Mouse (Mus musculus) adipocyte (in vitro differentiated cells): ENCODE data around the gene Tril.
A peak's percentile ranks its signal among the peaks of the same experiment; 100 is the strongest.

Experiments
- DNase-seq: peaks from one replicate; pipeline ENCODE4 v3.0.0-alpha.2; 2016; ENCODE audit warnings: low spot score

Gene Tril

DNA sequence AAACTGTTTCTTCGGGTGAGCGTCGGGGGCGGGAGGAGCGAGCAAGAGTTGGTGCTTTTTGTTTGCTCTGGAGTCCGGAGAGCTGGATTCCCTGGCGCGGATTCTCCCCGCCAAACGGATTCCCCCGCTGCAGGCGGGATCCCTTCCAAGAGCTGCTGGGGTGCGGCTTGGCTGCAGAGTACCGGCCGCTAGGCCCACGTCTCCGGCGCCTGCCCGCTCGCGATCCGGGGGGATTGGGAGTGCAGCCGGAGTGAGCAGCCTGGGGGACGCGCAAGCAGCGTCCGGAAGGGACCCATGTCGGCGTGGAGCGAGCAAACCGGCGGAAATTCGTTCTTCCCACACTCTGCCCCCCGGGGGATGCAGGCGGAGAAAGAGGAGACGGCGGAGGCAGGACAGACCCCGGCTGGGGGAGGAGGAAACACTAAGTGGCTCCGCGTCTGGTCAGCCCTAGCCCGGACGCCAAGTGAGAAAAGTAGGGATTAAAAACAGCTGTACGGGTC, at the start of gene Tril:
Gene Tril (minus strand): TSS at position 345 of the 500 bp plus-strand sequence.
- peak; percentile 52 for DNase-seq

DNA sequence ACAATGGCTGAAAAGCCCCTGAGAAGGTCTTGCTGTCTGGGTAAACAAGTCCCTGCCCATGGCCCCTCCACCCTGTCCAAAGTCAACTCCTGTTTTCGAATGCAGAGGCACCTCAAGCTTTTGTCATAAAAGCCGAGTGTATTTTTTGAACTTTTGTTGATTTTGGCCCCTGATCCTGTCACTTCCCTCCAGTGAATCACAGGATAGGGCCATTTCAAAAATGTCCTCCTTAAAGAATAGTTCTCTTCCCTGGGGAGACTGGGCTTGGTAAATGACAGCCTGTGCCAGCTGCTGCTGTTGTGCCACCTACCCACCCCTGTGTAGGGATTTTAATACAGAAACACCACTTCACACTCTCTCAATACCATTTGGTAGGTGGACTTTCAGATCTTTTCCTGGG, 42.4 kb upstream of the Tril start:
- DNase-seq: no peak

DNA sequence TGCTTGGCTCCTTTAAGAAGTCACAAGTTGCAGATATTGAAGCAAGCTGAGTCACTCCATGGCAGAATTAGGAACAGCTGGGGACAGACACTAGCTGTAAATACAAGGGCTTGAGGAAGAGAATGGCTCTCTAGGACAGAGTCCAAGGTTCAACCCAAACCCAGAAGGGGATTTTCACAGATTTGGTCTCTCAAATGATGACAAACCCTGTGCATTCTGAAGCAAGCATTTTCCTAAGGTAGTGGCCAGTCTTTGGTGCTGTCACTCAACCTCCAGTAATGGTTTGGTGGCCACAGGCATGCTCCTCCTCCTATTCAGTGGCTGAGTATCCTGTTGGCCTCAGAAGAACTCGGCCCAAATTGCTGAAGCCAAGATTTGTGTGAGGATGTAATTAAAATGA, 38.5 kb upstream of the Tril start:
- peak; percentile 63 for DNase-seq

DNA sequence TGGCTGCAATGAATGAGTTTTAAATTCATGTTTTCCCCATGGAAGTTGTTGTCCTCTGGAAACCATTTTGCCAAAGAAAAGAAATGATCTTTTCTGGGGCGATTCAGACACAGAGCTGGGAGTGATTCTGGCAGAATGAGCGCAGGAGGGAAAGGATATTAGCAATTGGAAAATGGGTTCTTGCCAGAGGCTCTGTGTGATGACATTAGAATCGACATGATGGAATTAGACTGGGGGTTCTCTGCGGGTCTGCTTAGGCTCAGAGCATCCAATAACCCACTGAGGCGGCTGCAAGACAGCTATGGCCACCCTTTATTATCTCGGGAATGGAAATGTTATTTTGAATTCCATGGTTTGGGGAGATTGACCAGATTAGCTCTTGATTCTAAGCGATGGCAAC, 37.2 kb upstream of the Tril start:
- DNase-seq: no peak

DNA sequence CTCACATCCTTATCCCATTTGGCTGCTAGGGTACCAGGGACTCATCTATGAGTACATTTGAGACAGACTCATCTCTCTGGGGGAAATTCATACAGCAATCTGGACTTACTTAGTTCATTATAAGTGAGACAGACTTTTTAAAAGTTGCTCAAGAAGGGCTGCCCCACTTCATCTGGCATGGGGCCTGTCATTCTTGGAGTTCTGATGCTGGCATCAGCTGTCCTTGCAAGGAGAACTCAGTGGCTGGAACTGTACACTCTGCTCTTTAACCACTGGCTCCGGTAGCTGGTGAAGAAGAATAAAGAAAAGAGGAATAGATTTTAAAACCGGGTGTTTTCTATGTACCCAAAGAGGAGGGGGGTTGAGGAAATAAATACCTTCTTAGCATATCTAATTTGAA, 36.1 kb upstream of the Tril start:
- peak; percentile 69 for DNase-seq

DNA sequence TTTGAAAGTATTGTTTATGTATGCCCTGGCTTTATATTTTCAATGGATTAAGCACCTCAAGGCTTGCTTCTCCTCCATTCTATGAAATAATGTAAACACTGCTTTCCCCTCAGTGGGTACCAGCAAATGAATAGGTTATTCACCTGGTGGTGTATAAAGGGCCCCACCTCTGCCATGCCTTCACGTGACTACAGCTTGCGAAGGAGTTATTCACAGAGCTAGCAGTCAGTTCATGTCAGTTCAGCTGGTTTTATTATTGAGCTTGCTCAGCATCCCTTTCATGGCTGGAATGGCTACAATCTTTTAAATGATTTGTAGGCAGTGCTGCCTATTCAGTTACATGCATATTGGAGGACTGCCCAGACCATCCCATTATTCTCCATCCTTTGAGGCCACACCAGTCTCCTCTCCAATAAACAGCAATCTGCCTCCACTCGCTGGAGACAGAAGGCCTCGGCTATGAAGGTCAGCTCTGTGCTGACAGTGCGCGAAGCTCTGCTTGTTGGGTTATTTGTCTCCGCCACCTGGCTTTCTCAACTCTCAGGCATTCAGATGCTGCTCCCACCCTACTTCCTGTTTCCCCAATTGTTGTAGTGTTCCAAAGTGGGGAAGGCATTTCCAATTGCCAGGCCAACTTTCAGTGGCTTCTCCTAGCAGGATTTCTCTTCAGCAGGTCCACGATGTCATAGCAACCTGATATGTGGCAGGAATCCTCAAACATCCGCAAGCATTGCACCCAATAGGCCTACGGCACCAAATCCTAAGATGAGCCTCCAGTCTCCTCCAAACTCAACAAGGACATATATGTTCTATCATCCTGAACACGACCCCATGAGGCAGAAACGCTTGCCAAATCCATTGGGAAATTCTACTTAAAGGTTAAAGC, 34.6 kb upstream of the Tril start:
- peak; percentile 29 for DNase-seq

DNA sequence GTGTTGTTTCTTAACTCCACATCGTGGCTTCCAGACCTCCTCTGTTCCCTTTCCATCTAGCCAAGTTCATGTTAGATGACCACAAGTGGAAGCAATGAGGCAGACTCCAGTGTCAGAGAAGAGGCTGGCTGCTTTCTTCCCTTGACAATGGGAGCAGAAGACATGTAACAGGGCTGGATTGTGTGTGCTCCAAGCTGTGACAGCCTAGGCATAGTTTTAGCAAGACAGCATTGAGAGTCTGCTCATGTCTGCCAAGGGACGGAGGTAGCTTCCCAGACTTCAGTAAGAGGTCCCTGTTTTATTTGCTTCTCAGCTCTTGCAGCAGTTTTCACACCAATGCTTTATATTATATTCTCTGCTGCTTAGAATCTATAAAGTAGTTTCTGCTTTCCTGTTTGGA, 33.6 kb upstream of the Tril start:
- no peak for DNase-seq

DNA sequence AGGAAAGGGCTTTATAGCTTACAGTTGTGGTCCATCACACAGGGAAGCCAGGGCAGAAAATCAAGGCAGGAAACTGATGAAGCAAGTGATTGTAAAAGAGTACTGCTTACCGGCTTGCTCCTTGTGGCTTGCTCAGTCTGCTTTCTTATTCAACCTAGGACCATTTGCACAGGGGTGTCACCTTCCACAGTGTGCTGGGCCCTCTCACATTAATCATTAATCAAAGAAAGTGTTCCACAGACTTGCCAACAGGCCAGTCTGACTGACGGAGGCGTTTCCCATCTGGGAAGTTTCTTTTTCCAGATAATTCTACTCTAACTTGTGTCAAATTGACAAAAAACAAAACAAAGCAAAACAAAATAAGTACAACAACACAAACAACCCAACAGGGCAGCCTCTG, 32.9 kb upstream of the Tril start:
- DNase-seq: no peak

DNA sequence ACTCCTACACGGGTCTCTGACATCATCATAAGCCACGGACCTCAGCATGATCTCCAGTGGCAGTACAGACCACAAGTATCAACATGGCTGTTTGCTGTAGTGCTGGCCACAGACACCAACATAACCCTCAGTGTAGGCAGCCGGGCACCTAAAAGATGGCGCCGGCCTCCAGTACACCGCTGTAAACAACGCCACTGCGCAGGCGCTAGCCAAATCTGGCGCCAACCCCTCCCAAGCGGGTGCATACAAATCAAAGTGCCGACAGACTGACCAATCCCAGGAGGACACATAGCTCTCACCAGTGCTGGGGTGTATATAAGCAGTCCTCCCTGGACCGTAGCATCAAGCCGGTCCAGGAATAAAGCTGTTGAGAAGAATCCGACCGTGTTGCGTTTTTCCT, 24.0 kb upstream of the Tril start:
- DNase-seq: no peak

DNA sequence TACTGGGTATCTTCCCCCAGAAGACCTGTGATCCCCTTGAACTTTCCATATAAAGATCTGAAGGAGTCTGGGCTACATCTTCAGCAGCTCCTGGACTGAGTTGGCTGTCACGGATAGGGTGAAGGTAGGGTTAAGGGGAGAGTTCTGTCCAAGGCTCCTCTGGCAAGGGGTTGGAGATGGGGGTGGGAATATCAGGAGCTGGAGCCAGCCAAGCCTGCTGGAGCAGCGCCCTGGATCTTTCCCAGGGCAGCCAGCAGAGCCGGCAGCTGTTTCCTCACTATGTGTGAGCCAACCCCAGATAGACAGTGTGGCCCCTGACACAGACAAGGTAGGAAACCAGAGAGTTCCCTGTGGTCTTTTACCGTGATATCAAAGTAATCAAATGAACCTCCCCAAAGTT, 4.6 kb upstream of the Tril start:
- peak; percentile 70 for DNase-seq

DNA sequence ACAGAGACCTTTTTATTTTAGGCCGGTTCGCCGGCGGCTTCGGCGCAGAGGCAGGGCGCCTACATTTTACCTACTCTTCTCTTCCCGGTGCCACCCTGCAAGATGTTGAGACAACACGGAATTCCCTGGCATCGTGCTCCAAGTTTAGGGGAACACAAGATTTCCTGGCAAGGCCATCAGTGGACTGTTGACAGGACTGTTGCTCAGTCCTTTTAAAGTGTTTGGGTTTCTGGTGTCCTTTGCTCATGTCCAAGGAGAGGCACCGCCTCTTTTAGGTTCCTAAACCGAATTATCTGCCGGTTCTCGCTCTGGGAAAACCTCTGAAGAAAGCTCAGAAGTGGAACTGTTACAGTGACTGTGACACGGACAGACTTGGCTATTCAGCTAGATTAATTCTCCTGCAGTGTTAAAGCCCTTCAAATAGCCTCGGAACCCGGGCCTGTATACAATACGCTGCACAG, 441 bp upstream of the Tril start:
- peak; percentile 67 for DNase-seq

DNA sequence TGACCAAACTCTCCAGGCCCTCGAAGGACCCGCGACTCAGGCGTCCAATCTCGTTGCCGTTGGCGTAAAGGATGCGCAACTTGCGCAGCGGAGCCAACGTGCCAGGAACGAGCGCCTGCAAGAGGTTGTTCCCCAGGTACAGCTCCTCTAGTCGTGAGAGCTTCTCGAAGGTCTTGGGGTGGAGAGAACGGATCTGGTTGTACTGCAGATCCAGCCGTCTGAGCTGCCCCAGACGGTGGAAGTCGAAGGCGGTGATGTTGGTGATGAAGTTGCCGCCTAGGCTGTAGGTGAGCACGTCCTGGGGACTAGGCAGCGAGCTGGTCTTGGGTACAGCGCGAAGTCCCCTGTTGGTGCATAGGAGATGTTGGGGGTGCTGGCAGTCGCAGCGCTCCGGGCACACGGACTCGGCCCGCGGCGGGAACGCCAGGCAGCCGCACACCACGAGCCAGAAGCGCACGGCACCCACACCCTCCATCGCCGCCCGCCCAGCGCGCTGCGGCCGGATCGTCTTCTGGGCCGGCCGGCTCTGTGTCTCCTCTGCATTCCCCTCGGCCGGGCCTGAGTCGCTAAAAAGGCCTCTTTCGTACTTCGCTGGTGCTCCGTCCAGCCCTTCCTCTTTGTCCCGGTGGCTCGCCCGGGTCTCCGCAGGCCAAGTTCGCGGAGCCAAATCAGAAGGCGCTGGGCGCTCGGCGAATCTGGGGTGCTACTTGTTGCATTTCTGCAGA, 707 bp downstream of the Tril start:
- no peak for DNase-seq

DNA sequence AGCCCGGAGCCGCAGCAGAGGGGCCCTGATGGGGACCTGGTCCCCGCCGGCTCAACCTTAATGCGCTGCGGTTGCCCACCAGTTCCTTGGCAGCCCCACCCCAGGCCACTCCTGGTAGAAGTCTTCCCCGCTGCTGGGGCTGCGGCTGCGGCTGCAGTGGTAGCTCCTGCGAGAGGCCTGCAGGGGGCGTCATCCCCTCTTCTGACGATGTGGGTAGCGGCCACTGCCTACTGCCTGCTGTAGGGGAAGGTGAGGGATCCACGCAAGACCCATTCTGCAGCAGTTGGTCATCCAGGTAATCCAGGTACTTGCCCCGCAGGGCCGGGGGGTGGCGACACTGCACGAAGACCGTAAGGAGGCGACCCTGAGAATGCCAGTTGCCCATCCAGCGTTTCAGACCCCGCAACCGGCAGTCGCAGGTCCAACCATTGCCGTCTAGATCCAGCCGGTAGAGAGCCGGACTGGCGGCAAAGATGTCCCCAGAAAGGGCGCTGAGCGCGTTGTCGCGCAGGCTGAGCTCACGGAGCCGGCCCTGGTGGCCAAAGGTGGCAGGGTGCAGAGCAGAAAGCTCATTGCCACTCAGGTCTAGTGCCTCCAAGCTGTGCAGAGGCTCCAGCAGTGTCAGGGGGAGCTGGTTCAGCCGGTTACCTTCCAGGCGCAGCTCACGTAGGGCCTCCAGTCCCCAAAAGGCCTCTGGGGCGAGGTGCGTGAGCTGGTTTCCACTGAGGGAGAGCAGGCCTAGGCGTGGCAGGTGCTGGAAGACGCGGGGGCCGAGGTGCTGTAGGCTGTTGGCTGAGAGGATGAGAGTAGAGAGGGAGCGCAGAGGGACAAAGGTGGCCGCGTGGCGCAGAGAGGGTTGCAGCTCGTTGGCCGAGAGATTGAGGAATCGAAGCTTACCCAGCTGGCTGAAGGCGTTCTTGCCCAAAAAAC, 1.6 kb downstream of the Tril start:
- DNase-seq: no peak

DNA sequence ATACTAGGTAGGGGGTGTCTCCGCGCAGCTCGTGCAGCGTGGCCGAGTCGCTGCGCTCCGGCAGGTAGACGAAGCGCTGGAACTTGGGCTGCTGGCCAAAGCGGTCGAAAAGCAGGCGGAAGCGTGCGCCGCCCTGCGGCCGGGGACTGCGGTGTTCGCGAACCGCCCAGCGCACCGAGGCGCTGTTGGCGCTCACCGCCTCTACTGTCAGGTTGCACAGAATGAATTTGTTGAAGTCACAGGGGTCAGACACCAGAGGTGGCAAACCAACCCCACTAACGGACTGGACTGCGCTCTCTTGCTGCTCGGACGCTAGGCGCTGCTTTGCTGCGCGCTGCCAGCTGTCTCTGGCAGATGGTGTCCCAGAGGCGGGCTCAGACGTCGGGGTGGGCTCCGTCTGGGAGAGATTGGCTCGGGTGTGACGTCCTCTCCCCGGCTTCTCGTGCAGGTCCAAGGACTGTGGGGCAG, 2.3 kb downstream of the Tril start:
- DNase-seq: no peak

DNA sequence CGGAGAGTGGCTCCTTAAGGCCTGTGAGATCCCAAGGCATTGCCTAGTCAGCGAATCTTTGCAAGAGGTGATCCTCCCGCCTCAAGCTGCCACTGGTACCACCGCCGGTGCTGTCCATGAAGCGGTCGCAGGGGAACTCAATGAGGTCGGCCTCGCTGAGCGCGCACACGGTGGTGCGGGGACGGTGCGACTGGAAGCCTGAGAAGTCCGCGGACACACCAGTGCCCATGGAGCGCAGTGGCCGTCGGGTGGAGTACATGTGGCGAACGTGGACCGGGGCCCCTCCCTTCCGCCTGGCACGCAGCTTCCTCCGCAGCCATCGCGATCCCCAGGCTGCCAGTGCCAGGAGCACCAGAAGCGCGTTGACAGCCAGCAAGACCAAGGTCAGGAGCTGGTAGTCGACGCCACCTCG, 2.9 kb downstream of the Tril start:
- no peak for DNase-seq

DNA sequence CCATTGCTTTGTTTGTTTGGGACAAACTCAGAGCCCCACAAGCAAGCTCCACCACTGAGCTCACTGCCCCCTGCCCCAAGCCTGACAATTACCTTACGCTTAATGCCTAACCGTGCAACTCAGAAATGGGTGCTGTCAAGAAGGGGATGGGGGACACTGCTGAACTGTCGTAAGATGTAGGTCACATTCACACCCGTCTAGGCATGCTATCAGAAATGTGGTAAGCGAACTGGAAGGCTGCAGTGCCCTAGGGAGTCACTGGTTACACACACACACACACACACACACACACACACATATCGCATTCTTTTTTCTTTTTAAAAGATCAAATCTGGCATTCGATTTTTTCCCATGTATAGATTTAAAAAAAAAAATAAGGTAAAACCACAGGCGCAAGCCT, 4.0 kb downstream of the Tril start:
- no peak for DNase-seq

DNA sequence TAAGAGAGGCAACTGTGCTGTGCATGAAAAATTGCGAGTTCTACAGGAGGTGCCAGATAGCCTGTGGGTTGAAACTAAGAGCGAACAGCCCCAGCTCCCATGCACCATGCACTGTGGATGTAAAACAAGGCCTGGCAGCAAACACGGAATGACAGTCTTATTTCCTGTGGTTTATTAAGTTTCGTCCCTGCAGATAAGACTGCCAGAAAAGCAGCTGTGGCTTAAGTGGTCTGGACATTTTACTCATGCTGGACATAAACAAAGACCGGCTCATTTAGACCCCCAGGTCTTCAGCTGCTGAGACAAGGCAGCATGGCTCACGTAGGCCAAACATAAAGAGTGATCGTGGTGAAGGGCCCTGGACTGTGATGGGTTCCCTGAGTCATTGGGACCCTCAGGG, 4.9 kb downstream of the Tril start:
- DNase-seq: no peak

DNA sequence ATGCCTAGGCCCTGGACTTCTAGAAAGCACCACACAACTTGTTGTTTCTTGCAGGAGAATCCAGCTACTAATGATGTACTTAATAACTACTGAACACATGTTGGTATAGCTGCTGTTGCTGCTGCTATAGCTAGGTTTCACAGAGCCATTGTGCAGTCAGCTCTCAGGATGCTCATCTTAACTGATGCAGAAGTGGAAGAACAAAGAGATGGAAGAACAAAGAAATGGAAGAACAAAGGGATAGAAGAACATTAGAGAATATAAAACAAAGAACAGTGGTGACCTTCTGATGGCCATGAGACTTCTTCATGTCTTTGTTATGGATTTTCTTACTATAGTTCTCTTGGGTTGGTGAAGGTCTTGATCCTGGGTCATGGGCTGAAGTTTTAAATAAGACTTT, 6.4 kb downstream of the Tril start:
- DNase-seq: no peak

DNA sequence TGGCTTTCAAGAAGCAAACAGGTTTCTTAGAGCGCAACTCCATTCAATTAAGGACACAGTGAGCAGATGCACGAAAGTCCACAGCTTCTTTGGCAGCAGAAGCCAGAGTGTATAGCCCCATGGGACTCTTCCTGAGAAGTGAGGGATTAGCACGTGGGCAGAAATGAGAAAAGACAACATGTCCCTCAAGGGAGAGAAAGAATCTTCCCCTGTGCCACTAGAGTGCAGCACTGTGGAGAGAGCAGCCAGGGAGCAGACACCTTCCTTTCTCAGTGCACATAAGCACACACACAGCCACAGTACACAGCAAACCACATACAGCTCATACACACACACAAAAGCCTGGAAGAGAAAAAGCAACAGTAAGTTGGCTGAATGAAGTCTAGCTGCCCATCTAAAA, 8.4 kb downstream of the Tril start:
- peak; percentile 40 for DNase-seq

DNA sequence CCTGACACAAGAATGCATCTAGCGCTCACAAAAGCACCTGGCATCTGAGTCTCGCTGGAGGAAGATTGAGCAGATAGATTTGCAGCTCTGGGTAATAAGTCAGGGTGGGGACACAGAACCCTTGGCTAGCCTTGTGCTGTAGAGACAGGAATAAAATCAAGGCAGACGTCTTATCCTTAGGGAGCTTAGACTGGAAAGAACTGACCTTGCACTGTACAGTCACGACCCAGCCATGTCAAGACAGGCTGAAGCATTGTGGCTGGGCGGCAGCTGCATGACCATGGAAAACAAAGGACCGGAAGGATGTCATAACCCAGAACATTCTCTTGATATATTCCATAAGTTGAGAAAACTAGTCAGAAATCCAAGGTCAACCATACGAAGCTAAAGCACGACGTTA, 11.8 kb downstream of the Tril start:
- DNase-seq: no peak

DNA sequence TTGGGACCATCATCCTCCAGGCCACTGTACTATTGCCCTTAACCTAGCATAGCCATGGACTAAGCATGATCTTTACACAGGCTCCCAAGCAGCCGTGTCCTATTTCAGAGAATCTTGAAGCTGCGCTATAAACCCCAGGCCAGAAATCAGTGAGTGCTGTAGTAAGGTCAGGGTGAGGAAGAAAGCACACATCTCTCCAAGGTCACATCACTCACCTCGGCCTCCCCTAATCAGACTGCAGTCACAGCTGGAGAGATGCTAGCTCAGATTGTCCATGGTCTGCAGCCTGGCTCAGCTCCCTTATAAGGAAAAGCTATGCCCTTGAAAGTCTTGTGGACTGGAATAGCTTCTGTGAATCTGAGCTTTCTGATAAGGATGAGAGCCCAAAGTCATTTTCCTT, 13.4 kb downstream of the Tril start:
- no peak for DNase-seq

DNA sequence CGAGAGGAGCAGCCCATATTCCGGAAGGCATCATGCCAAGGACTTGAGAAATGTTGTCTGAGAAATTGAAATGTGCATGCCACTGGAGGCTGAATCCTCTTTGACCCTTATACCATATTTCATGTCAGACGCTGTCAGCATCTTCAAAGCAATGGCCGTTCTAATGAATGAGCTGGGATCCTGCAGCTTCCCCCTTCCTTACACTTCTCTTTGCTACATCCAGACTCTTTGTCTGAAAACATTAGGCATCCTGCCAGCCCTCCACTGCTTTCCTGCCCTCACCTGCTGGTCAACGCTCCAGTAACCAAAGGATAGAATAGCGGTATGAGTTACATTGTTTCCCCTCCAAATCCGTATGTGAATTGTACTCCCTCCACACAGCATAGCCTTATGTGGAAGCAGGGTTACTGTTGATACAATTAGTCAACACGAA, 14.0 kb downstream of the Tril start:
- peak; percentile 65 for DNase-seq
